Mouse (Mus musculus) stomach, embryonic 14.5 days (tissue): ENCODE measurements at regions not wholly inside any gene's neighbourhood (a gene's known extent, or its start where the extent isn't known, plus 50 kb on each side); places are given as distances from the start of the nearest gene placed in this dataset.

Source experiments
- ATAC-seq: fragments of 200-750 bp; cut with Nextera tagmentation; 2 replicates; pipeline ENCODE4 v1.8.0; 2017; ENCODE audit warnings: low read depth, moderate TSS enrichment; ENCODE audit not compliant: insufficient number of reproducible peaks, insufficient read depth, low FRiP score
- H3K27ac ChIP-seq: fragments of 300-500 bp; sonication (generic); 2 replicates; pipeline ENCODE4 v1.5.1; 2014; ENCODE audit warnings: mild to moderate bottlenecking, low read length, moderate library complexity, mixed read lengths
- H3K27me3 ChIP-seq: fragments of 300-500 bp; sonication (generic); 2 replicates; pipeline ENCODE4 v1.6.1; 2014; ENCODE audit warnings: low read length, control low read depth, mixed read lengths; ENCODE audit not compliant: control insufficient read depth, insufficient read depth
- H3K36me3 ChIP-seq: fragments of 300-500 bp; sonication (generic); 2 replicates; pipeline ENCODE4 v1.6.1; 2014; ENCODE audit warnings: mild to moderate bottlenecking, control low read depth, low read length, moderate library complexity, mixed read lengths; ENCODE audit not compliant: control insufficient read depth, insufficient read depth
- H3K4me1 ChIP-seq: fragments of 300-500 bp; sonication (generic); 2 replicates; pipeline ENCODE4 v1.6.1; 2014; ENCODE audit warnings: low read length, control low read depth, mixed read lengths; ENCODE audit not compliant: control insufficient read depth, insufficient read depth
- H3K4me2 ChIP-seq: fragments of 300-500 bp; sonication (generic); replicated peaks from 2 replicates; pipeline ENCODE4 v1.6.1; 2014; ENCODE audit warnings: low read depth, low read length, control low read depth
- H3K4me3 ChIP-seq: fragments of 300-500 bp; sonication (generic); 2 replicates; pipeline ENCODE4 v1.5.1; 2014; ENCODE audit warnings: low read depth, low read length, control low read depth
- H3K9ac ChIP-seq: fragments of 300-500 bp; sonication (generic); replicated peaks from 2 replicates; pipeline ENCODE4 v1.6.1; 2014; ENCODE audit warnings: low read depth, mild to moderate bottlenecking, control low read depth, low read length, moderate library complexity, mixed read lengths
- H3K9me3 ChIP-seq: fragments of 300-500 bp; sonication (generic); 2 replicates; pipeline ENCODE4 v1.6.1; 2016; ENCODE audit warnings: low read depth, low read length, control low read depth; ENCODE audit not compliant: control insufficient read depth
- WGBS: fragments of 180-500 bp; shearing (Covaris S2); extraction: QIAGEN DNeasy Blood & Tissue Kit; methylation state at CpG from one replicate; pipeline ENCODE4 v1.1.7; 2014; 5-methylcytosine and 5-hydroxymethylcytosine counted together

- WGBS = 83% methylated on average over 8 of the region's 8 CpGs
These were observed 290.5 kb upstream of the Lyplal1 start for GRCm38 (mm10) chr1:186407656-186408055.

GRCm38 (mm10) chr1:186405693-186406092 lies 288.6 kb upstream of the Lyplal1 start:
- H3K4me2 ChIP-seq = no peak overlapping the region
- WGBS = 44% methylated on average over 5 of the region's 5 CpGs
- H3K4me1 ChIP-seq = peaks cover 12% of the 10 kb centered on the region; the same call in 1 of the 2 replicates
- H3K9me3 ChIP-seq = no peaks in the 10 kb centered on the region
- no peak overlapping the region for H3K27ac ChIP-seq
- H3K9ac ChIP-seq = no peak overlapping the region
- H3K4me3 ChIP-seq = no peak overlapping the region
- H3K36me3 ChIP-seq = no peaks in the 10 kb centered on the region
- no peaks in the 10 kb centered on the region for H3K27me3 ChIP-seq
- ATAC-seq = no peak

More at GRCm38 (mm10) chr1:186407656-186408055, 290.5 kb upstream of the Lyplal1 start:
- Histone ChIP-seq H3K4me1 (peaks cover 17% of the 10 kb centered on the region; the same call in 1 of the 2 replicates), H3K9me3 (no peaks in the 10 kb centered on the region), H3K4me2 (no peak overlapping the region), H3K27ac (no peak overlapping the region), H3K4me3 (no peak overlapping the region), H3K27me3 (no peaks in the 10 kb centered on the region), H3K36me3 (no peaks in the 10 kb centered on the region), H3K9ac (no peak overlapping the region)
- no peak for ATAC-seq

- no peaks in the 10 kb centered on the region for H3K36me3 ChIP-seq
- H3K4me2 ChIP-seq = no peak overlapping the region
- no peak overlapping the region for H3K4me3 ChIP-seq
- H3K9ac ChIP-seq = no peak overlapping the region
- ATAC-seq = no peak
- 6% methylated on average over 8 of the region's 8 CpGs for WGBS
- no peak overlapping the region for H3K27ac ChIP-seq
- H3K9me3 ChIP-seq = no peaks in the 10 kb centered on the region
- peaks cover 12% of the 10 kb centered on the region for H3K4me1 ChIP-seq
- H3K27me3 ChIP-seq = no peaks in the 10 kb centered on the region
These were observed 282.7 kb upstream of the Lyplal1 start for GRCm38 (mm10) chr1:186399762-186400161.

GRCm38 (mm10) chr1:186393005-186393404 lies 275.9 kb upstream of the Lyplal1 start:
- WGBS = 54% methylated on average over 5 of the region's 5 CpGs
- no peaks in the 10 kb centered on the region for H3K9me3 ChIP-seq

GRCm38 (mm10) chr1:186384440-186384839 lies 267.3 kb upstream of the Lyplal1 start:
- Histone ChIP-seq H3K4me1 (no peaks in the 10 kb centered on the region), H3K4me3 (no peak overlapping the region), H3K4me2 (no peak overlapping the region), H3K36me3 (no peaks in the 10 kb centered on the region), H3K9ac (no peak overlapping the region), H3K27me3 (no peaks in the 10 kb centered on the region), H3K9me3 (no peaks in the 10 kb centered on the region), H3K27ac (no peak overlapping the region)
- ATAC-seq = no peak
- WGBS = 68% methylated on average over 4 of the region's 4 CpGs

More at GRCm38 (mm10) chr1:186393005-186393404, 275.9 kb upstream of the Lyplal1 start:
- Histone ChIP-seq H3K27ac (no peak overlapping the region), H3K4me3 (no peak overlapping the region), H3K9ac (no peak overlapping the region), H3K36me3 (no peaks in the 10 kb centered on the region), H3K27me3 (no peaks in the 10 kb centered on the region), H3K4me1 (no peaks in the 10 kb centered on the region), H3K4me2 (no peak overlapping the region)
- ATAC-seq = no peak

GRCm38 (mm10) chr1:186383453-186383852 lies 266.3 kb upstream of the Lyplal1 start:
- ATAC-seq = no peak
- no peaks in the 10 kb centered on the region for H3K27me3 ChIP-seq
- H3K27ac ChIP-seq = no peak overlapping the region
- 80% methylated on average over 2 of the region's 2 CpGs for WGBS
- no peak overlapping the region for H3K4me3 ChIP-seq
- no peaks in the 10 kb centered on the region for H3K36me3 ChIP-seq
- no peak overlapping the region for H3K4me2 ChIP-seq
- no peaks in the 10 kb centered on the region for H3K9me3 ChIP-seq
- H3K4me1 ChIP-seq = no peaks in the 10 kb centered on the region
- no peak overlapping the region for H3K9ac ChIP-seq

- Histone ChIP-seq H3K36me3 (no peaks in the 10 kb centered on the region), H3K4me2 (no peak overlapping the region), H3K9me3 (no peaks in the 10 kb centered on the region), H3K9ac (no peak overlapping the region), H3K27me3 (no peaks in the 10 kb centered on the region), H3K4me1 (no peaks in the 10 kb centered on the region), H3K4me3 (no peak overlapping the region), H3K27ac (no peak overlapping the region)
- WGBS = 91% methylated on average over 3 of the region's 3 CpGs
- ATAC-seq = no peak
These were observed 265.9 kb upstream of the Lyplal1 start for GRCm38 (mm10) chr1:186383006-186383405.

- no peak overlapping the region for H3K27ac ChIP-seq
- no peaks in the 10 kb centered on the region for H3K27me3 ChIP-seq
- WGBS = 74% methylated on average over 10 of the region's 10 CpGs
- H3K4me3 ChIP-seq = no peak overlapping the region
- no peak for ATAC-seq
- H3K36me3 ChIP-seq = no peaks in the 10 kb centered on the region
- H3K9me3 ChIP-seq = no peaks in the 10 kb centered on the region
- H3K9ac ChIP-seq = no peak overlapping the region
- no peak overlapping the region for H3K4me2 ChIP-seq
- no peaks in the 10 kb centered on the region for H3K4me1 ChIP-seq
These were observed 263.1 kb upstream of the Lyplal1 start for GRCm38 (mm10) chr1:186379938-186380847.
